ENCODE assay signal across 25 mouse cellular contexts in the genomic region with DNA sequence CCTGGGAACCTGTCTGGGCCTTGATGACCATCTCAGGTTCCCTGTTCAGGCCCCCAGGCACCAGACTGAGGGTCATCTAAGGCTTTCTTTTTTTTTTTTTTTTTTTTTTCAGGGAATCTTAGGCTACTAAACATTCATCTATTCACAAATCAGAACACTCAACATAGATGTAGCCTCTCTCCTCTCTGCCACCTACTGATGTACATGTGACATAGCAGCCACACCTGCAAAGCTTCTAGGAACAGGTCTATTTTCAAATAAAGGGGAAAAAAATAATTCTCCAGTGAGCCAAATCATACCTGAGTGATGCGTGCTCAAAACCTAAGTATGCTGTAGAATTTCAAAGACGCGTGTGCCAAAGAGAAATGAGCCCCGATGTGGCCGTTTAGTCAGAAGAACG. TPM values are rescaled to one million over a fixed set of nuclear protein-coding genes. Genes with fewer than 3 reads are reported as not detected.
DNase-seq lines count a peak whose midpoint lies in the region; ATAC-seq and TF ChIP-seq lines count a peak whose summit lies in the region.
"Had no signal": no experiment of that assay in that cellular context is flagged by ENCODE, and none has a peak within 500 bp of the region (broad histone marks: within the 10 kb centered on the region; RNA-seq: fewer than 3 reads in every experiment).

No protein-coding gene starts in this region.

- ATAC-seq in neural tube, embryonic 15.5 days (ENCODE audit: low FRiP score): no peak
- ATAC-seq: forebrain, embryonic 14.5 days; hindbrain, embryonic 16.5 days had no signal

- no peak for TF ChIP-seq EP300 in heart, adult 2 months (IDR thresholded peaks at IDR 0.05; ENCODE audit: insufficient read depth, low read depth, low read length)
- TF ChIP-seq EP300 in CH12.LX (IDR thresholded peaks at IDR 0.05; ENCODE audit: low read length): no peak

- peak; percentile 73 for TF ChIP-seq CTCF in heart, adult 2 months (IDR thresholded peaks at IDR 0.05)
- TF ChIP-seq CTCF in left cerebral cortex, adult 2 months (IDR thresholded peaks at IDR 0.05): peak; percentile 59
- peak; percentile 7 to 64; a peak in 2 of 4 replicates for TF ChIP-seq CTCF in CH12.LX (conservative IDR thresholded peaks at IDR 0.05 in 1 of 2, IDR thresholded peaks at IDR 0.05 in 1 of 2; ENCODE audit: low read depth in 2 of 2, low read length in 2 of 2)
- TF ChIP-seq CTCF in brain, embryonic 14.5 days (IDR thresholded peaks at IDR 0.05; ENCODE audit: borderline replicate concordance, extremely low read depth, insufficient read depth, insufficient read length): peak; percentile 23; the same call in 1 of the 2 replicates

- no peak overlapping the region for H3K4me2 ChIP-seq in CH12.LX (ENCODE audit: insufficient read depth, low read depth, poor library complexity, severe bottlenecking)
- no peak overlapping the region for H3K4me2 ChIP-seq in neural tube, embryonic 15.5 days
- H3K4me2 ChIP-seq: heart, embryonic 15.5 days; limb, embryonic 12.5 days; liver, embryonic 11.5 days had no signal

- H3K27me3 ChIP-seq in heart, adult 2 months (ENCODE audit: control insufficient read depth, insufficient read depth, low read length): no peaks in the 10 kb centered on the region
- H3K27me3 ChIP-seq in CH12.LX (replicated peaks): no peaks in the 10 kb centered on the region
- no peaks in the 10 kb centered on the region for H3K27me3 ChIP-seq in neural tube, embryonic 15.5 days (replicated peaks)
- H3K27me3 ChIP-seq: limb, embryonic 12.5 days had no signal

- TF ChIP-seq RAD21 in CH12.LX (IDR thresholded peaks at IDR 0.05; ENCODE audit: low read depth, low read length): peak; percentile 29

- no peak for TF ChIP-seq POLR2A in heart, adult 2 months (IDR thresholded peaks at IDR 0.05; ENCODE audit: insufficient read depth, low read depth, low read length)
- TF ChIP-seq POLR2A in CH12.LX (IDR thresholded peaks at IDR 0.05; ENCODE audit: low read depth, low read length): no peak
- no peak for TF ChIP-seq POLR2A in brain, embryonic 14.5 days (IDR thresholded peaks at IDR 0.05; ENCODE audit: borderline replicate concordance, extremely low read depth, insufficient read depth, insufficient read length, poor library complexity, severe bottlenecking)

- peaks cover 3% of the 10 kb centered on the region for H3K9me3 ChIP-seq in CH12.LX (replicated peaks; ENCODE audit: low read length)
- no peaks in the 10 kb centered on the region for H3K9me3 ChIP-seq in neural tube, embryonic 15.5 days (replicated peaks)
- H3K9me3 ChIP-seq: heart, embryonic 15.5 days; midbrain, embryonic 10.5 days had no signal

- WGBS in heart, adult 2 months: 95% methylated on average over 6 of the region's 6 CpGs
- 89% methylated on average over 6 of the region's 6 CpGs for WGBS in neural tube, embryonic 15.5 days

- in situ Hi-C loops in CH12.LX (cut with MboI; ENCODE audit: low pct_ligation_motif_present, low pct_unique_long_range_greater_than_20kb, low sequenced_read_pairs): no loop called here

- H3K79me2 ChIP-seq in heart, adult 2 months (replicated peaks; ENCODE audit: control insufficient read depth, insufficient read depth, low read length): no peaks in the 10 kb centered on the region
- no peaks in the 10 kb centered on the region for H3K79me2 ChIP-seq in CH12.LX (replicated peaks; ENCODE audit: control insufficient read depth, extremely low read depth, insufficient read depth, poor library complexity, severe bottlenecking)

- no peak overlapping the region for H3K27ac ChIP-seq in heart, adult 2 months
- H3K27ac ChIP-seq in left cerebral cortex, adult 2 months: no peak overlapping the region
- H3K27ac ChIP-seq in CH12.LX (ENCODE audit: insufficient read depth, low read depth): no peak overlapping the region
- H3K27ac ChIP-seq in neural tube, embryonic 15.5 days (replicated peaks): no peak overlapping the region
- H3K27ac ChIP-seq: heart, embryonic 15.5 days; limb, embryonic 12.5 days; macrophage had no signal

- H3K4me1 ChIP-seq in heart, adult 2 months (ENCODE audit: control insufficient read depth, insufficient read depth, low read length): no peaks in the 10 kb centered on the region
- no peaks in the 10 kb centered on the region; a peak in 1 of 4 replicates for H3K4me1 ChIP-seq in CH12.LX (ENCODE audit: control insufficient read depth in 1 of 2, insufficient read depth in 2 of 2)
- 0 out of 2 replicates have a peak, but pooled peaks cover 4% of the 10 kb centered on the region for H3K4me1 ChIP-seq in neural tube, embryonic 15.5 days
- H3K4me1 ChIP-seq: heart, embryonic 15.5 days had no signal

- no peaks in the 10 kb centered on the region for H3K36me3 ChIP-seq in heart, adult 2 months (ENCODE audit: control insufficient read depth, insufficient read depth, low read length)
- no peaks in the 10 kb centered on the region for H3K36me3 ChIP-seq in CH12.LX (replicated peaks in 1 of 2; ENCODE audit: control insufficient read depth in 1 of 2, insufficient read depth in 1 of 2, low read length in 1 of 2)
- no peaks in the 10 kb centered on the region for H3K36me3 ChIP-seq in neural tube, embryonic 15.5 days
- H3K36me3 ChIP-seq: heart, embryonic 15.5 days; limb, embryonic 12.5 days; midbrain, embryonic 10.5 days had no signal

- H3K4me3 ChIP-seq in heart, adult 2 months: no peak overlapping the region
- no peak overlapping the region for H3K4me3 ChIP-seq in left cerebral cortex, adult 2 months
- H3K4me3 ChIP-seq in CH12.LX (replicated peaks in 1 of 3; ENCODE audit: low read depth in 2 of 3, low read length in 2 of 3, poor library complexity in 1 of 3): no peak overlapping the region
- H3K4me3 ChIP-seq in neural tube, embryonic 15.5 days (replicated peaks): no peak overlapping the region
- H3K4me3 ChIP-seq: heart, embryonic 15.5 days; limb, embryonic 12.5 days; midbrain, embryonic 10.5 days had no signal

- dilution Hi-C loops in CH12.LX (cut with MboI; ENCODE audit: extremely low pct_ligation_motif_present, extremely low pct_unique_long_range_greater_than_20kb, low sequenced_read_pairs): no loop called here

- intact Hi-C loops in heart, adult 2 months (cut with DNase I): loop anchor here (5.0 to 10.0 kb wide), 4 partner anchors 55 to 213 kb away; no protein-coding TSS in a partner anchor
- intact Hi-C loops in heart, postnatal 10 days (cut with DNase I): loop anchor here (5.0 kb wide), 4 partner anchors 50 to 90 kb away; a partner anchor contains a TSS
- intact Hi-C loops in left cerebral cortex, adult 2 months (cut with DNase I): no loop called here
- intact Hi-C loops in left cerebral cortex, postnatal 36 days (cut with DNase I): no loop called here

- no peak overlapping the region for H3K9ac ChIP-seq in heart, adult 2 months (ENCODE audit: low read depth, low read length)
- no peak overlapping the region for H3K9ac ChIP-seq in CH12.LX (ENCODE audit: insufficient read depth, low read depth)
- H3K9ac ChIP-seq in neural tube, embryonic 15.5 days (replicated peaks): no peak overlapping the region
- H3K9ac ChIP-seq: heart, embryonic 15.5 days; limb, embryonic 12.5 days had no signal

- no peak for DNase-seq in heart, adult 2 months
- DNase-seq in heart, postnatal 10 days: no peak
- DNase-seq in left cerebral cortex, adult 2 months (ENCODE audit: extremely low spot score in 1 of 2, low spot score in 2 of 2): no peak
- DNase-seq in left cerebral cortex, postnatal 36 days (ENCODE audit: low spot score in 2 of 2): no peak
- peak; percentile 2 for DNase-seq in CH12.LX (ENCODE audit: extremely low read depth)
- no peak for DNase-seq in brain, embryonic 14.5 days (ENCODE audit: low read depth)
- DNase-seq in urinary bladder, postnatal 10 days (ENCODE audit: low spot score): no peak
- DNase-seq: adrenal gland, postnatal 14 days; B cell, adult 2 months; cerebellum, adult 11-12 months; cerebellum, postnatal 14 days; embryo, embryonic 11 days; gastrocnemius, postnatal 36 days; kidney, adult 11 months; lung, adult 2 months; right cerebral cortex, postnatal 14 days had no signal

TF ChIP-seq in CH12.LX, 34 proteins besides CTCF, POLR2A, EP300 and RAD21:
- TF ChIP-seq BHLHE40 (IDR thresholded peaks at IDR 0.05; ENCODE audit: low read depth, low read length): no peak
- TF ChIP-seq SMC3 (IDR thresholded peaks at IDR 0.05; ENCODE audit: low read depth, low read length): peak; percentile 64
- peak; percentile 13; the same call in 1 of the 2 replicates for TF ChIP-seq ZNF384 (IDR thresholded peaks at IDR 0.05; ENCODE audit: low read depth, low read length)
TF ChIP-seq in CH12.LX: peak in this region for 2.

RNA-seq across cellular contexts. Expression of a gene that starts 51.3 kb away (rescaled TPM):
- total RNA-seq in heart, adult 2 months (2021): 1 to 10 TPM; 3.3 to 3.9 TPM
- polyA plus RNA-seq in heart, adult 2 months (2012; rRNA removed): 4.4 and 5.1 TPM in 2 replicates
- 10 to 100 TPM; 14.0 to 14.8 TPM for total RNA-seq in heart, postnatal 10 days (2021)
- total RNA-seq in left cerebral cortex, adult 2 months (2021): 10 to 100 TPM; 29.0 to 36.4 TPM
- total RNA-seq in left cerebral cortex, postnatal 36 days (2021): 10 to 100 TPM; 31.5 to 33.4 TPM
- not detected in 2 replicates for total RNA-seq in CH12.LX (2012; rRNA removed)
- total RNA-seq in CH12.LX (2014; rRNA removed): not detected in 2 replicates
- not detected in 2 replicates for polyA plus RNA-seq in CH12.LX (2012; ENCODE audit: insufficient read length, low read depth)
- polyA plus RNA-seq in brain, embryonic 14.5 days (2012; rRNA removed): 8.0 and 15.5 TPM in 2 replicates
- 14.6 and 16.3 TPM in 2 replicates for polyA plus RNA-seq in neural tube, embryonic 15.5 days (2015; fragmentation: Nextera tagmentation; extraction: Ambion mirVana)
- total RNA-seq: neutrophil, adult 5-6 weeks had no signal
- polyA plus RNA-seq: macrophage had no signal

Comparison
In these comparisons a context has a peak if more than half of its experiments do, and no peak if none do; other contexts are left out.
1. CTCF ChIP-seq: peak in every context shown above with its lines; median percentile 73 in heart, adult 2 months; 59 in left cerebral cortex, adult 2 months; 36 in CH12.LX; 23 in brain, embryonic 14.5 days.
2. RNA of a gene that starts 51.3 kb away (total RNA-seq): 29.0 to 36.4 TPM in left cerebral cortex, adult 2 months, 31.5 to 33.4 TPM in left cerebral cortex, postnatal 36 days, 14.0 to 14.8 TPM in heart, postnatal 10 days and 3.3 to 3.9 TPM in heart, adult 2 months; not detected in CH12.LX; every median in the first group is over 4 times any median in the second.
3. intact Hi-C loops: an anchor here in heart, adult 2 months (5.0 to 10.0 kb wide) and heart, postnatal 10 days (5.0 kb wide); none called in left cerebral cortex, adult 2 months and left cerebral cortex, postnatal 36 days.